Mouse (Mus musculus): ENCODE data around the gene Ppp2r3d. TPM values are rescaled to one million over a fixed set of nuclear protein-coding genes. Genes with fewer than 3 reads are reported as not detected.
A peak's percentile ranks its signal among the peaks of the same experiment; 100 is the strongest.

Ppp2r3d gene
- total and polyA plus RNA-seq, 2 experiments from 2014 or later = 118 to 152 TPM

GRCm38 (mm10) chr9:124441681-124442532 is 34.8 kb downstream of the Ppp2r3d start:
- no peak overlapping the region for H3K27ac ChIP-seq (ENCODE audit: low read depth, low read length)
- peak; percentile 26 for DNase-seq
- H3K4me2 ChIP-seq (ENCODE audit: low read depth) = no peak overlapping the region
- no peaks in the 10 kb centered on the region for H3K4me1 ChIP-seq (ENCODE audit: insufficient read depth)
- H3K9ac ChIP-seq = no peak overlapping the region
- no peak overlapping the region for H3K4me3 ChIP-seq (ENCODE audit: low read depth, low read length)
- no peaks in the 10 kb centered on the region for H3K27me3 ChIP-seq (ENCODE audit: insufficient read depth, low read length)
- H3K9me3 ChIP-seq (ENCODE audit: low read length) = 0 out of 2 replicates have a peak, but pooled peaks cover 5% of the 10 kb centered on the region
- peaks cover 26% of the 10 kb centered on the region for H3K36me3 ChIP-seq (ENCODE audit: insufficient read depth)
- TF ChIP-seq CTCF (IDR thresholded peaks at IDR 0.05; ENCODE audit: low read depth) = no peak
- no peak for ATAC-seq
- WGBS = 98% methylated on average over 45 of the region's 45 CpGs

GRCm38 (mm10) chr9:124440724-124441045 is 36.0 kb downstream of the Ppp2r3d start:
- Histone ChIP-seq H3K4me1 (ENCODE audit: insufficient read depth) (no peaks in the 10 kb centered on the region), H3K9me3 (ENCODE audit: low read length) (0 out of 2 replicates have a peak, but pooled peaks cover 5% of the 10 kb centered on the region), H3K36me3 (ENCODE audit: insufficient read depth) (peaks cover 26% of the 10 kb centered on the region), H3K27me3 (ENCODE audit: insufficient read depth, low read length) (no peaks in the 10 kb centered on the region), H3K9ac (no peak overlapping the region), H3K27ac (ENCODE audit: low read depth, low read length) (0 out of 2 replicates have a peak overlapping the region, but pooled peaks have one; percentile 9), H3K4me3 (ENCODE audit: low read depth, low read length) (no peak overlapping the region), H3K4me2 (ENCODE audit: low read depth) (no peak overlapping the region)
- TF ChIP-seq CTCF (IDR thresholded peaks at IDR 0.05; ENCODE audit: low read depth) = no peak
- peak; percentile 58; the same call in 1 of the 2 replicates for ATAC-seq
- 80% methylated on average over 14 of the region's 14 CpGs for WGBS
- DNase-seq = no peak

GRCm38 (mm10) chr9:124439848-124440723 is 36.6 kb downstream of the Ppp2r3d start:
- Histone ChIP-seq H3K4me2 (ENCODE audit: low read depth) (no peak overlapping the region), H3K9ac (no peak overlapping the region), H3K27me3 (ENCODE audit: insufficient read depth, low read length) (no peaks in the 10 kb centered on the region), H3K4me3 (ENCODE audit: low read depth, low read length) (no peak overlapping the region), H3K36me3 (ENCODE audit: insufficient read depth) (peaks cover 26% of the 10 kb centered on the region), H3K9me3 (ENCODE audit: low read length) (0 out of 2 replicates have a peak, but pooled peaks cover 5% of the 10 kb centered on the region), H3K27ac (ENCODE audit: low read depth, low read length) (0 out of 2 replicates have a peak overlapping the region, but pooled peaks have one; percentile 9), H3K4me1 (ENCODE audit: insufficient read depth) (no peaks in the 10 kb centered on the region)
- 97% methylated on average over 29 of the region's 29 CpGs for WGBS
- ATAC-seq (peak; percentile 71), DNase-seq (no peak)
- TF ChIP-seq CTCF (IDR thresholded peaks at IDR 0.05; ENCODE audit: low read depth) = no peak

GRCm38 (mm10) chr9:124439403-124439847 is 37.3 kb downstream of the Ppp2r3d start:
- Histone ChIP-seq H3K4me3 (ENCODE audit: low read depth, low read length) (no peak overlapping the region), H3K27me3 (ENCODE audit: insufficient read depth, low read length) (no peaks in the 10 kb centered on the region), H3K9me3 (ENCODE audit: low read length) (0 out of 2 replicates have a peak, but pooled peaks cover 5% of the 10 kb centered on the region), H3K4me2 (ENCODE audit: low read depth) (no peak overlapping the region), H3K36me3 (ENCODE audit: insufficient read depth) (peaks cover 26% of the 10 kb centered on the region), H3K27ac (ENCODE audit: low read depth, low read length) (no peak overlapping the region), H3K9ac (no peak overlapping the region), H3K4me1 (ENCODE audit: insufficient read depth) (no peaks in the 10 kb centered on the region)
- WGBS = 97% methylated on average over 13 of the region's 13 CpGs
- no peak for TF ChIP-seq CTCF (IDR thresholded peaks at IDR 0.05; ENCODE audit: low read depth)
- ATAC-seq (peak; percentile 54), DNase-seq (no peak)

- no peak for TF ChIP-seq CTCF (IDR thresholded peaks at IDR 0.05; ENCODE audit: low read depth)
- 96% methylated on average over 22 of the region's 22 CpGs for WGBS
Measured at GRCm38 (mm10) chr9:124438686-124439346, 37.9 kb downstream of the Ppp2r3d start.

GRCm38 (mm10) chr9:124425411-124425885 is 51.2 kb downstream of the Ppp2r3d start:
- Histone ChIP-seq H3K27me3 (ENCODE audit: insufficient read depth, low read length) (peaks cover 2% of the 10 kb centered on the region; the same call in 1 of the 2 replicates), H3K4me1 (ENCODE audit: insufficient read depth) (no peaks in the 10 kb centered on the region), H3K9me3 (ENCODE audit: low read length) (no peaks in the 10 kb centered on the region), H3K4me3 (ENCODE audit: low read depth, low read length) (peak overlapping the region; percentile 85), H3K9ac (peak overlapping the region; percentile 67), H3K27ac (ENCODE audit: low read depth, low read length) (peak overlapping the region; percentile 95), H3K4me2 (ENCODE audit: low read depth) (peak overlapping the region; percentile 61), H3K36me3 (ENCODE audit: insufficient read depth) (no peaks in the 10 kb centered on the region)
- WGBS = 1% methylated on average over 46 of the region's 47 CpGs
- no peak for TF ChIP-seq CTCF (IDR thresholded peaks at IDR 0.05; ENCODE audit: low read depth)
- ATAC-seq (peak; percentile 23), DNase-seq (peak; percentile 97)

More at GRCm38 (mm10) chr9:124438686-124439346, 37.9 kb downstream of the Ppp2r3d start:
- DNase-seq (peak; percentile 6), ATAC-seq (peak; percentile 29)
- Histone ChIP-seq H3K4me2 (ENCODE audit: low read depth) (no peak overlapping the region), H3K27me3 (ENCODE audit: insufficient read depth, low read length) (no peaks in the 10 kb centered on the region), H3K36me3 (ENCODE audit: insufficient read depth) (peaks cover 26% of the 10 kb centered on the region), H3K4me1 (ENCODE audit: insufficient read depth) (no peaks in the 10 kb centered on the region), H3K27ac (ENCODE audit: low read depth, low read length) (no peak overlapping the region), H3K4me3 (ENCODE audit: low read depth, low read length) (no peak overlapping the region), H3K9ac (no peak overlapping the region), H3K9me3 (ENCODE audit: low read length) (0 out of 2 replicates have a peak, but pooled peaks cover 5% of the 10 kb centered on the region)
